Mouse (Mus musculus) T-cell, adult 2 months (primary cell): ENCODE measurements at regions not wholly inside any gene's neighbourhood (a gene's known extent, or its start where the extent isn't known, plus 50 kb on each side); places are given as distances from the start of the nearest gene placed in this dataset.

ENCODE experiments used
- DNase-seq: peaks from one replicate; pipeline ENCODE4 v3.0.0; 2022; ENCODE audit warnings: low spot score

- DNase-seq, result no peak
Measured at GRCm38 (mm10) chr4:134990651-134991050, 60.0 kb downstream of the Syf2 start.

- DNase-seq, result no peak
Measured at GRCm38 (mm10) chr4:134993526-134994122, 62.9 kb downstream of the Syf2 start.

- no peak for DNase-seq
Measured at GRCm38 (mm10) chr4:134994205-134994604, 63.5 kb downstream of the Syf2 start.

DNA sequence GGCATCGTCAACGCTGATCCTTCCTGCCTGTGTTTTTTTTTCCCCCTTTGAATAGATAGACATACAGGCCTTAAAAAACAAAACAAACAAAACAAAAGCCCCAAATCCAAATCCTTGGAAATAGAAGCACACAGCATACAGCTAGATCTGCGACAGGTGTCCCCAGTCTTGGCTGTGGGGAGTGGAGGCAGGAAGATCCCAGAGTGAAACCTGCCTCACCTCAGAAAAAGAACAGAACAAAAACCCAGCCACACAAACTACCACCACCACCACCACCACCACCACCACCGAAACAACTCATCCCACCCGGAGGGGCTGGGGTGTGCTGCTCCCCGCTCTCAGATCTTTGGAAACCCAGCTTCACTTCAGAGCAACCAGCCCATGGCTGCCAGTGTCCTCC is 64.0 kb downstream of the Syf2 start:
- DNase-seq, result no peak

DNA sequence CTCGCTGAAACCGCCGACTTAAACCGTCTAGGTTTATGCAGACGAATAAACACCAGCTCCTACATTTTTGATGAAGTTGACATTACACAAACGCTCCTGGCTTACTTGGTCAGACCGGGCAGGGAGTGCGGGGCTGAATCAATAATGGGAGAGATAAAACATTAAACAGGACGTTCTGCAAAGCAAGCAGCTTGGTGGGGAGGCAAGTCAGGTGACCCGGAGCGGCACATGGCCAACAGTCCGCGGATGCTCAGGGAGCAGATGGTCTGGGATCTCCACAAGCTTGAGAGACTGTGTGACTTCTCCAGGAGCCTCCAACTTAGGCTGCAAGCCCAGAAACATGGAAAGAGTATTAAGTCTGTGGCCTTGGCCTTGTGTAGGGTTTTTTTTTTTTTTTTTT is 64.4 kb downstream of the Syf2 start:
- no peak for DNase-seq

DNA sequence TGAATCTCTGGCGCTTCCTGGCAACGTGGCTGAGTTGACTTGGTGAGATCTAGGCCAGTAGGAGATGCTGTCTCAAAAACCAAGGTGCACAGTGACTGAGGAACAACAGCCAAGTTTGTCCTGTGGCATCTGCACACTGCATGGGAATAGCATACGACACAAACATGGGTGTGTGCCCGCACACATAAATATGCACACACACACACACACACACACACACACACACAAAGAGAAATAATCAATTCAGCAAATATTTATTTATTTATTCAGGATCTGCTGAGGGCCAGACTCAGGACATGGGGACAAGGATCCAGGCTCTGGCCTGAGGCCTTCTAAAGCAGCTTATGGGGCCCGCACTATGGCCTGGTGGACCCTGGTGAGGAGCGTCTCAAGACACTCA is 65.4 kb downstream of the Syf2 start:
- no peak for DNase-seq

GRCm38 (mm10) chr4:134997461-134998434 is 67.0 kb downstream of the Syf2 start:
- peak; percentile 64 for DNase-seq

- no peak for DNase-seq
Measured at GRCm38 (mm10) chr4:134998928-134999658, 68.4 kb downstream of the Syf2 start.

- no peak for DNase-seq
Measured at GRCm38 (mm10) chr4:135002091-135002925, 71.6 kb downstream of the Syf2 start.

DNA sequence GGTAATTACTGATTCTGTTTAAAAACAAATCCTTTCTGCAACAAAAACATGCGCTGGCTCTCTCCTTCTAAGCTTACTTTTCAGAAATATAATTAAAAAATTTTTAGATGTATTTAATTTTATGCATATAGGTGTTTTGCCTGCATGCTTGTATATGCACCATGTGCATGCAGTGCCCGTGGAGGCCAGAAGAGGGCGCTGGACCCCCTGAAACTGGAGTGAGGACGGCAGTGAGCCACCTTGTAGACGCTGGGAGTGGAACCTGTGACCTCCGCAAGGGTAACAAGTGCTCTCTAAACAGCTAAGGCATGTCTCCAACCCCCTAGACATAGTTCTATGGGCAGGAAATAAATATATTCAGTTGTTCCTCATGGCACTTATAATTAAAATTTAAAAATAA is 80.7 kb downstream of the Syf2 start:
- no peak for DNase-seq

- DNase-seq, result no peak
Measured at GRCm38 (mm10) chr4:135012945-135013344, 82.2 kb downstream of the Syf2 start.

GRCm38 (mm10) chr4:135013932-135014331 is 83.2 kb downstream of the Syf2 start:
- DNase-seq, result peak; percentile 12

DNA sequence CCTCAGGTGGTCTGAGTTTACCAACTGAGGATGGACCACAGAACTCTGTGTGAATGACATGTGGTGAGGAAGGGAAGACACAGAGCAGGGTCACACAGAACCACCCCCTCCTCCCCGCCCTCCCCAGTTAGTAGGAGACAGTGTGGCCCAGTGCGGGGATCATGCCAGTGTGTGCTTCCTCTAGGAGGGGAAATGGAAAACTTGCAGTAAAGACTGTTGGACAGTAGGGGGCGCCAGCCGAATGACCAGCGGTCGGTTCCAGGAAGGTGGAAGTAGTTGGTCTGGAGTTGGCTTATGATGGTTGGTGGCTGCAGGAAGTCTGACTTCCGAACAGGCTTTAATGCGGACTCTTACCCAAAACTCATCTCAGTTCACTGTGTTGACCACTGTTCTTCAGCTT is 87.3 kb downstream of the Syf2 start:
- DNase-seq, result peak; percentile 57

DNA sequence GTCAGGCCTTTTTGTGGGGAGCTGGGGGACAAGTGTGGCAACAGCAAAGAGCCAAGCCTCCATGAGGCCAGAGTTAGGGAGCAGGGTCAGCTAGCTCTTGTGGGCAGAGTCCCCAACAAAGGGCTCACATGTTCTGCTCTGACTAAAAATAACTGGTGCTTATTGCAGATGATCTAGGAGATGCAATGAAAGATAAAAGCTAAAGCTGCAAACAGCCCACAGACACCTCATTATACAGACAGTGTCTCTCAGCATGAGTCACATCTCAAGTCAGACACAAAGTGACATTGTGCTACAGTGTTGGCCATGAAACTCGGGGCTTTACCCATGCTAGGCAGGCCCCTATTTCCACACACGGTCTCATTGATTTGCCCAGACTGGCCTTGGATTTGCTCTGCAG is 88.4 kb downstream of the Syf2 start:
- no peak for DNase-seq

- DNase-seq, result no peak
Measured at GRCm38 (mm10) chr4:135020262-135020991, 89.7 kb downstream of the Syf2 start.

GRCm38 (mm10) chr4:135023200-135023599 is 92.5 kb downstream of the Syf2 start:
- DNase-seq, result no peak

DNA sequence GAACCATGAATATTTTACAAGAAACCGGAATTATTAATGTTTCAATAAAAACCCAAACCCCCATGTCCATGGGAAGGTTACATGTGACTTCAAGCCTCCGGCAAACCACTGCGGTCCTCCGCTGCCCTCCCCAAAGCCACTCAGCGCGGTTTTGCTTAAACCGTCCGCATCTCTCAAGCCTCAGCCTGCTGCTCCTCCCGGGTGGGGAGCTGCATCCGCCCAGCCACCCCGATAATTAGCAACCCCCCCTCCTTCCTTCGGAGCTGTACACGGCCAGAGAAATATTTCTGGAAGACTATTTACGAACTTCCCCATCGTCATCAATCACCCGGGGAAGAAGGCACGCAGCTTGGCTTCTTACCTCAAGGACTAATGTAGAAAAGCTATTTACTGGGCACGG is 94.7 kb upstream of the Runx3 start:
- no peak for DNase-seq

GRCm38 (mm10) chr4:135027136-135027535 is 93.3 kb upstream of the Runx3 start:
- DNase-seq, result no peak

DNA sequence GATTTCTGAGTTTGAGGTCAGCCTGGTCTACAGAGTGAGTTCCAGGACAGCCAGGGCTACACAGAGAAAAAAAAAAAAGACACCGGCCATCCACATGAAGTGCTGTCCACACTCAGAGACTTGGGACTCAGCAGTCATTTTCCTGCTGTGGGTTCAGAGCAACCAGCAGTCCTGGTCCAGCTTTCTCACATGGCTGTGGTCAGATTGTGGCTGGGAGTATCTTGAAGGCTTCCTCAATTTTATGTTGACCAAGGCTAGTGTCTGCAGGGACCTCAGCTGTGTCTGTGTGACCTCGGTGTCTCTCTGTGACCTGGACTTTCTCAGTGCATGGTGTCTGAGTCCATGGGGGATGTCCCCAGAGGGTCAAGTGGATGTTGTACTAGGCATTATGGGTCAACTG is 90.7 kb upstream of the Runx3 start:
- no peak for DNase-seq

DNA sequence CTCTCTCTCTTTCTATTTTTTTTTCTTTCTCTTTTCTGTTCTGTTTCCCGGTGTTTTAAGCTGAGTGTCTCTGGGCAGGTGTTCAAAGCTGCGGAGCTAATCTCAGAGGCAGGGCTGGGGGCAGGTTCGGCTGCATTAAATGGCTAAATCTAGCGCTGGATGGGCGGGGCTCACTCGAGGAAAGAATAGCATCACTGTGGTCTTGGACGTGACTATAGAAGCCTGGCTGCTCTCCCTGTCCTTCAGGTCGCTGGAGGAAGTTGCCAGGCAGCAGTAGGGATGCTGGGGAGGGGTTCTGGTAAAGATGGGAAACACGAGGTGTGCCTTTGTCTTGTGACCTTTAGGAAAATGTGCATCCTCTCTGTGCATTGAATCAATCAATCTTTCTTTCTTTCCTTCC is 88.0 kb upstream of the Runx3 start:
- no peak for DNase-seq

GRCm38 (mm10) chr4:135033302-135033701 is 87.2 kb upstream of the Runx3 start:
- no peak for DNase-seq
